Mouse (Mus musculus): ENCODE results near the gene Slc28a3.

DNA sequence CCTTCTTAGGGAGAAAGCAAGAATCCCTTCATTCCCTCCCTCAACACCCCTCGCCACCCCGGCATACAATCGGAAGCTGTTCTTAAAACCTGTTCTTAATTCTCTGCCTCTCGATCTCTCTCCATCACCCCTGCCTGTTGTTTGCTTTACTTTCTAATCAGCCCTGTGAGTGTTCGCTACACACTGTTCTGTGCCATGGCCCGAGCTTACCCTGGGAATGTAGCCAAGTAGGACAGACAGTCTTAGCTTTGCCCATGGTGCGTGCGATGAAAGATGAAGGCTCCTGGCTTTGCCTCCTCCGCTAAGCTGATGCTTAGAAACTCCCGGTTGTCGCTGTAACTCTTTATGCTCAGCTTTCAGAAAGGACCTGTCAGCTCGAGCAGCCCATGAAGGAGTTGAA lies 112.9 kb downstream of the Slc28a3 start:
- no peak for TF ChIP-seq CTCF (IDR thresholded peaks at IDR 0.05; ENCODE audit: low read depth, low read length)
- no peak for TF ChIP-seq GATA1 (IDR thresholded peaks at IDR 0.05; ENCODE audit: borderline replicate concordance, low read length)

Data from G1E (cell line).